Mouse (Mus musculus) c-Kit-positive CD71-positive TER-119-positive erythroid progenitor cells, embryonic 14.5 days (primary cell): ENCODE data around the gene Mettl26.

Experiments used
- DNase-seq: peaks from one replicate; pipeline ENCODE4 v3.0.0-alpha.2; 2013; ENCODE audit warnings: low spot score

Gene Mettl26

DNA sequence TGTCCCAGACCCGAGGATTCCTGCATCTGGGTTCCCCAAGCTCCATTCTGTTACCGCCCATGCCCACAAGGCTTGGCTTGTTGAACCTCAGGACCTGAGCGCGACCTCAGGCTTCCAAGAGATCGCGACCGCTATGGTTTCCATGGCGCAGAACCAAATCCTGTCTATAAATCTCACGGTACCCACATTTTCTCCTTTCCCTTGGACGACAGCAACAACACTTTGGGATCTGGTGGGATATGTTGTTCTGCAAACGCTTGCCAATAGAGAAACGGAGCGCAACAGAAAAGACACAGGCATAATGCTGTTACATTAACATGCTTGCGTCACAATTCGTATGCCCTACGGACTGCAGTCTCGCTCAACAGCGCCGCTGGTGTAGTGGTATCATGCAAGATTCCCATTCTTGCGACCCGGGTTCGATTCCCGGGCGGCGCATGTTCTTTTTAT, at the start of gene Mettl26:
Gene Mettl26 (plus strand): TSS at position 354 of the 450 bp plus-strand sequence.
- peak; percentile 94 for DNase-seq

DNA sequence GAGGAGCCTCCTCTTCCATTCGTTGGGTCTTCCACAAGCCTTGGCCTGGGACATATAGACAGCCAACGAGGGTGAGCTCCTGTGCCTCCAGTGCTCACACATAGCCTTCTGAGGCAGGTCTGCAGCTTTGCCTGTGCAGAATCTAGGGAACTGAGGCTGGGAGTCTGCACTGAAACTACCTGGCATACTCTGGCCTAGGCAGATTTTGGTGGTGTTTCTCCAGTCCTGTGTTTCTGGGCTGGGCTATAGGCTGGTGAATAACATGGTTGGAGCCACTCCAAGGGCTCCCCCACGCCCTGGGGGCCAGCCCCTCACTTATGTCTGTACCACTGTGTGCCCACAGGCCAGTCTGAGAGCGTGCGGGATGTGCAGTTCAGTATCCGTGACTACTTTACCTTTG, 49.6 kb upstream of the Mettl26 start:
- no peak for DNase-seq

DNA sequence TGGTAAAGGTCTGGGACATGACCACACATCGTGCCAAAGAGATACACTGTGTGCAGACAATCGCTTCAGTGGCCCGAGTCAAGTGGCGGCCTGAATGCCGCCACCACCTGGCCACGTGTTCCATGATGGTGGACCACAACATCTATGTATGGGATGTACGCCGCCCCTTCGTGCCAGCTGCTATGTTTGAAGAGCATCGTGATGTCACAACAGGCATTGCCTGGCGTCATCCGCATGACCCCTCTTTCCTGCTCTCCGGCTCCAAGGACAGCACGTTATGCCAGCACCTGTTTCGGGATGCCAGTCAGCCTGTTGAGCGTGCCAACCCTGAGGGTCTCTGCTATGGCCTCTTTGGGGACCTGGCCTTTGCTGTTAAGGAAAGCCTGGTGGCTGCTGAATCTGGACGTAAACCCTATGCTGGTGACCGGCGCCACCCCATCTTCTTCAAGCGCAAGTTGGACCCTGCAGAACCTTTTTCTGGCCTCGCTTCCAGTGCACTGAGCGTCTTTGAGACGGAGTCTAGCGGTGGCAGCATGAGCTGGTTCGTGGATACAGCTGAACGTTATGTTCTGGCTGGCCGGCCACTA, 48.8 kb upstream of the Mettl26 start:
- DNase-seq: no peak

DNA sequence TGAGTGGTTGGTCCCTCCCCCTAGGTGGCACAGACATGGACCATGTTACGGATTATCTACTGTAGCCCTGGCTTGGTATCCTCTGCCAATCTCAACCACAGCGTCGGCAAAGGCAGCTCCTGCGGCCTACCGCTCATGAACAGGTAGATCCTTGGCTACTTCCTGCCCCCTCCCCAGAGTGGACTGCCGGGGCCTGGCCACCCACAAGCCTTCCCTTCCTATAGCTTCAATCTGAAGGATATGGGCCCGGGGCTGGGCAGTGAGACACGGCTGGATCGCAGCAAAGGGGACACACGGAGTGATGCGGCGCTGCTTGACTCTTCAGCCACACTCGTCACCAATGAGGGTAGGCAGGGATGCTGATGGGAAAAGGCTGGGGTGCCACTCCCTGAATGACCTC, 47.9 kb upstream of the Mettl26 start:
- DNase-seq: no peak

DNA sequence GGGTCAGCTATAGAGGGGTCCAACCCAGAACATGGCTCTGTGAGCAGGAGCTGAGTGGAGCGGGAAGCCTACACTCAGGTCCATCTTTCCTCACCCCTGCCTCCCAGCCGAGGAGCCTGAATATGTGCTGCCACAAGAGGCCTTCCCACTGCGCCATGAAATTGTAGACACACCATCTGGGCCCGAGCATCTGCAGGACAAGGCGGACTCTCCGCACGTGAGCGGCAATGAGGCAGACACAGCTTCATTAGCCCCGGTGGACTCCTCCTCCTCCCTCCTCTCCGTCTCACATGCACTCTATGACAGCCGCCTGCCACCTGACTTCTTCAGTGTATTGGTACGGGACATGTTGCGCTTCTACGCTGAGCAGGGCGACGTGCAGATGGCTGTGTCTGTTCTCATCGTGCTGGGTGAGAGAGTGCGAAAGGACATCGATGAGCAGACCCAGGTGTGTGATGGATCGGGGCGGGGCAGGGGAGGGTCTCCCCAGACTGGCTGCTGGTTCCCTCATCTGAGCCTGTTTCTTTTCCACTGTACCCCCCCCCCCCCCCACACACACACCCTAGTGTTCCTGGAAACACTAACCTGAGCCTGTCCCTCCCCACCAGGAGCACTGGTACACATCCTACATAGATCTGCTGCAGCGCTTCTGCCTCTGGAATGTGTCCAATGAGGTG, 47.2 kb upstream of the Mettl26 start:
- DNase-seq: no peak

DNA sequence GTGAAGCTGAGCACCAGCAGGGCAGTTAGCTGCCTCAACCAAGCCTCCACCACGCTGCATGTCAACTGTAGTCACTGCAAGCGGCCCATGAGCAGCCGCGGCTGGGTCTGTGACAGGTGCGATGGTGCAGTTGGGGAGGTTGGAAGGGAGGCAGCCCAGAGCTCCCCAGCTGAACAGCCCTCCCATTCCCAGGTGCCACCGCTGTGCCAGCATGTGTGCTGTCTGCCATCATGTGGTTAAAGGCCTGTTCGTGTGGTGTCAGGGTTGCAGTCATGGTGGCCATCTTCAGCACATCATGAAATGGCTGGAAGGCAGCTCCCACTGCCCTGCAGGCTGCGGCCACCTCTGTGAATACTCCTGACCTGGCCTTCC, 46.7 kb upstream of the Mettl26 start:
- no peak for DNase-seq

DNA sequence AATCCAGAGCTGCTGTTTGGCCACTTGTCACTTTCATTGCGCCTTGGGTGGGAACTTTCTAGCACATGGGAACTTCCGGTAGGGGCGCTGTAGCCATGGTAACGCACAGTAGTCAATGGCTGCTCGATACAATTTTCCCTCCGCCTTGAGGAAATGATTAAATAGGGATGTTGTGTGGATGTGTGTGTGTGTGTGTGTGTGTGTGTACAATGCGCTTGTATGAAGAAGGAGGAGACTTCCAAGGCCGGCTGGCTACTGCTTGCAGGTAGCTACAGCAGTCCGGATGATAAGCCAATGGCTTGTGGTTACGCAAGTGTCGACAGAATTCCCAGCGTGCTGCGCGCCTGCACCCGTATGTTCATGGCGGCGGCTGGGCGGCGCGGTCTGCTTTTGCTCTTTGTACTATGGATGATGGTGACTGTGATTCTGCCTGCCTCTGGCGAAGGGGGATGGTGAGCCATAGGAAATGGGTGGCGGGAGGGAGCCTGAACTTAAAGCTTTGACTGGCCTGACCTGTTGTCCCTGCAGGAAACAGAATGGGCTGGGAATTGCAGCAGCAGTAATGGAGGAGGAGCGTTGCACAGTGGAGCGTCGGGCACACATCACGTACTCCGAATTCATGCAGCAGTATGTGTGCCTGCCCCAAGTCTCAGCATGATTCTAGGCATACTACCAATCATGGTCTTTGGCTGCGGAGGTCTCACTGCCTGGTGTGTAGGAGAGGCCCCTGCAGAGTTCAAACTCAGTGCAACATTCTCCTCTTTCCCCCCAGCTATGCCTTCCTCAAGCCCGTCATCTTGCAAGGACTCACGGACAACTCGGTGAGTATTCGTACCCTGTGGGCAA, 45.9 kb upstream of the Mettl26 start, which contains the start of gene Jmjd8:
Gene Jmjd8 (plus strand): TSS at position 156 of the 846 bp plus-strand sequence.
- peak; percentile 71 for DNase-seq

DNA sequence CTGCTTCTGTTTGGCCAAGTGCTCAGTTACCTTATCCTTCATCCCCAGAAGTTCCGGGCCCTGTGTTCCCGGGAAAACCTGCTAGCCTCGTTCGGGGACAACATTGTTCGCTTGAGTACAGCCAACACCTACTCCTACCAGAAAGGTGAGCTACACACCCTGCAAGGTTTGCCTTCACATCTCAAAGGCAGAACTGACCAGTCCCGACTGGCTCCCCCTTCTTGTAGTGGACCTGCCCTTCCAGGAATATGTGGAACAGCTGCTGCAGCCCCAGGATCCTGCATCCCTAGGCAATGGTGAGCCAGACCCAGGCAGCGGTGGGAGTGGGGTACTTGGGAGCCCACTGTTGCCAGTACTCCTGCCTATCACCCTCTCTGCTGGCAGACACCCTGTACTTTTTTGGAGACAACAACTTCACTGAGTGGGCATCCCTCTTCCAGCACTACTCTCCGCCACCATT, 45.3 kb upstream of the Mettl26 start:
- no peak for DNase-seq

DNA sequence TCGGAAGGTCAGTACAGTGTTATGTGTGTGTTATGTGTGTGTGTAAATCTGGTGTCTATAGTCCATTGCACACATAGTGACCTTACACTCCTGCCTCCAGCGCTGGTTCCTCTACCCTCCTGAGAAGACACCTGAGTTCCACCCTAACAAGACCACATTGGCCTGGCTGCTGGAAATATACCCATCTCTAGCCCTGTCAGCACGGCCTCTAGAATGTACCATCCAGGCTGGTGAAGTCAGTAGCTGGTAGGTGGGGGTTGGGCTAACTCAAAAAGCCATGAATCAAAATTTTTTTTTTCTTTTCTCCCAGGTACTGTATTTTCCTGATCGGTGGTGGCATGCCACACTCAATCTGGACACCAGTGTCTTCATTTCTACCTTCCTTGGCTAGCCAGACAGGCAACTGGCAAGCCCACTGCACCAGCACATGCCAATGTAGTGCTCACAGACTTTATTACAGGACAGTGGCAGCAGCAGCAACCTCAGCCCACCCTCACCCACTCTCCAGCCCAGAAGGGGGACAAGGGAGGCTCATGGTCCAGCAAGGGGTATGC, 44.6 kb upstream of the Mettl26 start:
- DNase-seq: no peak

DNA sequence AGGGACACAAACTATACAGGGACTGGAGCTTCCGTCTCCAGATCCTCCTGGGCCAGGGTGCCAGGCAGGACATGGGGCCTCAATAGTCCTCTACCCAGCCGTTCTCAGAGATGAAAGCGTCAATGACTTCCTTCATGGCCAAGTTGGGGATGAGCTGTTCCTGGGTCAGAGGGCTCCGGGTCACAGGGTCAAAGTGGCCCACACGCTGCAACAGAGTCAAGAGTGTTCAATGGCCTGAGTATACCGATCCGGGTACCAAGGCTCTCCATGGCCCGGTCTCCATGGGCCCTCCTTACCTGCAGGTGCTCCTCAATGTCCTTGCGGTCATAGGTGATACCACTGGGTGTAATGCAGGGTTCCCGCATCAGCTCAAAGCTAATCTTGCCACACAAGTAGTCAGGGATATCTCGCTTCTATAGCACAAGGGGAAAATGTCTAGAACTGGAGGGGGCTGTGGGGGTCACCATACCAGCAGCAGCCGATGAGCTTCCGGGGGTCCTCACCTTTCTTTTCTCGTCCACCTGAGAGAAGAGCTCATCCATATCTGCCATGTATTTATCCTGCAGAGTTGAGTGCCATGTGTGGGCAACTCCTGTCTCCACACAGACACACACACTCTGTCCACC, 44.0 kb upstream of the Mettl26 start:
- no peak for DNase-seq

DNA sequence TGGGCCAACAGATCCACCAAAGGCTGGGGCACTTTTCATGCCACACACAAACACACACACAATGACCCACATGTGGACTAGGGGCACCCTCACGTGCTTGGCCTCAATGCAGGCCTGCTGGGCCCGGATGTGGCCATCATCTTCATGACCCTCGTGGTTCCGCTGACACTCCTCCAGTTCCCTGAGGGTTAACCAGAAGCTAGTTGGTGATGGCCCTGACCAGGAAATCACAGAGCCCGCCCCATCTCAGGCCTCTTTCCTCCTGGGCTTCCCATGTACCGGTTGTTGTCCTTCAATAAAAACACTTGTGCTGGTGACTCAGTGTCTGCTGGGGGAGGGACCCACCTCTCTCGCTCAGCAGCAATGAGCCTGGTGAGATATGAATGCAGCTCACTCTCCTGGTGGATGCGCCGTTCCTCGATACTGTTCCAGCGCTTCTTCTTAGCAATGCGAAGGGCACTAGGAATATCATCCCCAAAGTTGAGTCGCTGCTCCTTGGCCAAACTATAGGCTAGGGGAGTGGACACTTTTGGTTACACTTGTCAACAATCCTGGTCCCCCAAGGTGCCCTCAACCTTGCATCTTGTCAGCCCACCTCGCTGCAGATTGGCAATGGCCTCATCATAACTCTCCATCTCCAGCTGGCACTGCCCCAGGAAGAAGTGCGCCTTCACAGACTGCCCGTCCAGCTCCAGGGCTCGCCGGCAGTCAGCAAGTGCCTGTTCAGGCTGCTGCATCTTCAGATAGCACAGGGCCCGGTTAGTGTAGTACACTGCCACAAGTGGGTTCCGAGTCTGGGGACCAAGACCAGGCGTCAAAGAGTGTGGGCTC, 43.2 kb upstream of the Mettl26 start:
- no peak for DNase-seq

DNA sequence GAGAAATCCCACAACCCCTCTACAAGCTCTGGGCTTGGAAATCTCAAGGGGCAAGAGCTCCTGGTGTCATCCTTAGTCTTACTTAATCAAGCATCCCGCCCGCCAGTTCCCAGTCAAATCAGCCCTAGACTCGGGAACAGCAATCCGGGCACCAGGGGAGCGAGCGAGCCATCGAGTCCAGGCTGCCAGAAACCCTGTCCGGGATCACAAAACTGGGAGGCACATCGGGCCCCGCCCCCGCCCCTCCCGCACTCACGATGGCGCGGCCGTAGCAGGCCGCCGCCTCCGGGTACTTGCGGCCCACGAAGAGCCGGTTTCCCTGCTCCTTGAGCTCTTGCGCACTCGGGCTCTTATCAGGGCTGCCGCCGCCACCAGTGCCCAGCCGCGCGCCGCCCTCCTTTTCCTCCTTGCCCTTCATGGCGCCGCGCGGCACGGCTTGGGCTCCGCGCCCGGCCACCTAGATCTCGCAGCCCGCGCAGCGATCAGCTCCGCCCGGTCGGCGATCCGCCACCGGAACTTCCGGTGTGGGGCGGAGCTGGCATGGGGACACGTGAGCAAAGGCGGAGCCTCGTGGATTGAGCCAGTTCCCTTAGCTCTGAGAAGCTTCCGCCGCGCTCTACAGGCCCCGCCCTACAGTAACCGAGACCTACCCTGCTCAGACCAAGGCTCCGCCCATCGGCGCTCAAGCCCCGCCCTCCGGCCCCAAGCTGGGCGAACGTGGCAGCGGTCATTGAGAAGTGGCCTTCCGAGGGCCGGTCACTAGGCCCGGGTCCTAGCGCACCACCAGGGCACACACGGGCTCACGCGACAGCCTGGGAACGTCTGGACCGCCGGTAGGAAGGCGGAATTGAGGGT, 42.2 kb upstream of the Mettl26 start:
- peak; percentile 98 for DNase-seq

DNA sequence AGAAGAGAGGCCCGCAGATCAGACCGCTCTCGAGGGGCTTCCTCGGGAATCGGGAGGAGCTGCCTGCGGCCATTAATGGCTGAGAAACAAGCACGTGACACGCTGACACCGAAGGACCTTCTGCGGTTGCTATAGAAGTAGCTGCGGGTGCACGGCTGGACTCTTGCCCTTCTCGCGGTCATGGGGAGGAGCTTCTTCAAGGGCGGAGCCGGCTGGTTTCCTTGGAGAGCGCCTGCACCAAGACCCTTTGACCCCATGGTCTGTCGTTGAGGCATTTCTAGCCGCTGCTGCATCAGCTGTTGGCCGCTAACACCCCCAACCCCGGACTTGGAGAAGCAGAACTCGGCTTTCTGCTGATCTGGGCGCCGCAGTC, 41.6 kb upstream of the Mettl26 start, which contains the start of gene Stub1:
Gene Stub1 (minus strand): TSS at position 114 of the 373 bp plus-strand sequence.
- peak; percentile 61 for DNase-seq

DNA sequence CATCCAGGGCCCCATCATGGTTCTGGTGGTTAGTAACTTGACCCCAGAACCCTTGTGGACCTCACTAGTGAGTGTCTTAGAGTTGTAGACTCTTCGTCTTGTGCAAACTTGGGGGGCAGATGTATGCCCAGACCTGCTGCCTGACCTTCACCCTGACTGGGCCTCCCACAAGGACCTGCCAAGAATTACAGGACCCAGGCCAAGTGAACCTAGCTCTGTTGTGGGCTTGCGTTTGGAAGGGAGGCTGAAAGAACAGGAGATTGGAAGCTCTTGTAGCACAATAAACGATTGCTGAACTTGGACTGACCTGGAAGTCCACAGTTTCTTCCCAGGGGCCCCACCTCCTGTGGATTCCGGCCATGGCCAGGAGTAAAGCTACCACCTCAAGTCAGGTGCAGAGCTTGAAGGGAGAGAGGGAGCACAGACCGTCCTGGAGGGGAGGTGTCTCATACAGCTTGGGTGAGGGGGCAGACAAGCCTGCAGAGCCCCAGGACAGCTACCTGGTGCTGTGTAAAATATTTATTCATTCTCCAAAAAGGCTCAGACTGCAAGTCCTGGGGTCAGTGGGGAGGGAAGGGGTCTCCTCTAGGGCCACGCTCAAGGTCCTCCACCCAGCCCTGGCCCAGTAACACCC, 40.8 kb upstream of the Mettl26 start:
- no peak for DNase-seq

DNA sequence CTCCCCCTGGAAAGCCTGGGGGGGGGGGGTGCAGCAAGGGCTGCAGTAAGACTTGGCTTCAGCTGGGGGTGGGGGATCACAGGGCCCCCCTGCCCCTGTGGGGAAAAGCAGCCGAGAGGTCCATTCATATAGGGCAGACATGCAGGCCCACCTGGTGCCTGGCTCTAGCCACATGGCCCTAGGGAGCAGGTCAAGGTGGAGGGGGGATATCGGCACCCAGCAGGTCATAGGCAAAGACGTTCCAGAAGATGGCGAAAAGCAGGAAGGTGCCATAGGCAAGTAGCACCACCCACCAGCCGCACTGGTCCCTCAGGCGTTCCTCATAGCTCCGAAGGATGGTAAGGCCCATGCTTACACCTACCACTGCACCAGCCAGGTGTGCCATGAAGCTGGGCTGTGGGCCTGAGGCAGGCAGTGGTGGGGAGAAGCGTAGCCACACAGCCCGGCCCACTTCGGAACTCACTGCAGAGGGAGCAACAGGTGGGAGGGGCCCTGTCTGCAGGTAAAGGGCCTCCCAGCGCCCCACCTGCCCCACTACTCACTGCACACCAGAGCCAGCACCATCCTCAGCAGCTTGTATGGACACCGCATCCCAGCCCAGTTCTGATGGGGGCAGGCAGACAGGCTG, 40.2 kb upstream of the Mettl26 start:
- DNase-seq: no peak

DNA sequence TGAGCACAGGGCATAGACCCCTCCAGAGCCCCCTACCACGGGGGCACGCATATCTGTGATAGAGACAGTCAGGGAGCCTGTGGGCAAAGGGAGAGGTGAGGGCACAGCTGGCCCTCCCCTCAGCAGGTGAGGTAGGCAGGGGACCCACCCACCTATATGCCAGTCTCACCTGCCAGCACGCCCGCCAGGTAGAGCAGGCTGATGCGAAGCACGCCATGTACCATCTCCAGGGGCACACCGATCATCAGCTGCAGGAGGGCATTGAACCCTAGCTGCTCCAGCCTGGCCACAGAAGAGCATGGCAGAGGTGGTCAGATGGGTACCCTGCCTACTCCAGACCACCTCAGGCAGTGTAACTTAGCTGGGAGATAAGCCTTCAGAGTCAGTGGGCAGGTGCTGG, 39.6 kb upstream of the Mettl26 start:
- DNase-seq: no peak

DNA sequence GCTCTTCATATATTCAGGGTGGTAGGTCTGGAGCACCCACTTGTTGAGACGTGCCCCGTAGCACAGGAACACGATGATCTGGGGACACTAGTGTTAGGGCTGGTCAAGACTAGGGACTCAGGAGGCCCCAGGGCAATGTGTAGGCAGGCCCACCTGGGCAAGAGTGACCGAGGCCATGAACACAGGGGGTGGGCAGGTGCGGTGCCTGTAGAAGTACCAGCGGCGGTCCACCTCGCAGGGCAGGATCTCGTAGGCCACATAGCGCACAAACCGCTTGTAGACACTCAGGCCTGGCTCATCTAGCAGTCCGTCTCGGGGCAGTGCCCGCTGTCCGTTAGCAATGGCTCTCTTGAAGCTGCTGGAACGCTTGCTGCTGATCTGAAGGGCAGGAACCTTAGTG, 39.1 kb upstream of the Mettl26 start:
- no peak for DNase-seq

DNA sequence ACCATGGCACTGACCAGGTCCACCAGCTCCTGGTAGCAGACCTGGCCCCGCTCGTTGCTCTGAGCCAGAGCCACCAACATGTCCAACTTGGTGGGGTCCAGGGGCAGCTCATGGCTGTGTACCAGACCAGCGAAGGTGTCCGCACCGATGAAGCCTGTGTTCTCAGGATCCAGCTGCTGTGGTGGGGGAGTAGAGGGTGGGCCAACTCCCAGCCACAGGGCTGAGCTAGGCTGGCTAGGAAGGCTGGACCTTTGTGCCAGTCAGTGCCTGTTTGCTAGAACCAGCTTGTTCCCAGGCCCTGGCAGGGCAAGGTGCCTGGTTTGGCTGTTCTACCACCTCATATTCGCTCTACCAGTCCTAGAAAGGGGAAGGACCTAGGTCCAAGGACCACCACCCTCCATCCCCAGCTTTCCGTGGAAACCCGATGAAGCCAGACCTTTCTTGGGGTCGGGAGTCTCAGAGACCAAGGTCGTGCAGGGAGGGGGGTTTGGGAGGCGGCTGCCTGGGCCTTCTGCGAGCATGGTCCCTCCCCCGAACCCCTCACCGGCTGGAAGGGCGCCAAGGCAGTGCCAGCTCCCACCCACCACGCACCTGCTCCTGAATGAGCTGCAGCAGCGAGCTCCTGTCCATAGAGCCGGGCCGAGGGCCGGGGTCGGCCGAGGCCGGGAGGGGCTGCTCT, 38.3 kb upstream of the Mettl26 start:
- DNase-seq: no peak

DNA sequence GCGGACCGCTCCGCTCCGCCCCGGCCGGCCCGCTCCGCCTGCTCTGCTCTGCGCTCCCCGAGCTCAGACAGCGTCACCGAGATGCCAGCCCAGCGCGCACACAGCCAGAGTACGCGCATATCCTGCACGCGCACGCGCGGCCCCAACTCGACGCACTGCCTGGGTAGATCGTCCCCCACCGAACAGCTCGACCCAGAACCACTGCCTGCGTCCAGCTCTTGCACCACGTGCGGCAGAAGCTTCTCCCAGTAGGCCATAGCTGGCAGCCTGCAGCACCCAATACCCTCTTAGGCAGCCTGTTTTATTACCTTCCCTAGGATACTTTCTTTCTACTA, 37.8 kb upstream of the Mettl26 start, which contains the start of gene Rhbdl1:
Gene Rhbdl1 (minus strand): TSS at position 220 of the 335 bp plus-strand sequence.
- DNase-seq: no peak
